Mouse (Mus musculus) lung, postnatal 10 days (tissue): ENCODE data around the gene Stambp.

Experiments used
- DNase-seq: peaks from one replicate; pipeline ENCODE4 v3.0.0; 2021

The Stambp gene

GRCm38 (mm10) chr6:83501524-83502310 is 70.8 kb downstream of the Stambp start:
- no peak for DNase-seq

GRCm38 (mm10) chr6:83500462-83500861 is 72.1 kb downstream of the Stambp start:
- DNase-seq = no peak

GRCm38 (mm10) chr6:83499078-83499477 is 73.5 kb downstream of the Stambp start:
- no peak for DNase-seq

- DNase-seq = peak; percentile 52
These were observed 75.5 kb downstream of the Stambp start for GRCm38 (mm10) chr6:83496753-83497710.

DNA sequence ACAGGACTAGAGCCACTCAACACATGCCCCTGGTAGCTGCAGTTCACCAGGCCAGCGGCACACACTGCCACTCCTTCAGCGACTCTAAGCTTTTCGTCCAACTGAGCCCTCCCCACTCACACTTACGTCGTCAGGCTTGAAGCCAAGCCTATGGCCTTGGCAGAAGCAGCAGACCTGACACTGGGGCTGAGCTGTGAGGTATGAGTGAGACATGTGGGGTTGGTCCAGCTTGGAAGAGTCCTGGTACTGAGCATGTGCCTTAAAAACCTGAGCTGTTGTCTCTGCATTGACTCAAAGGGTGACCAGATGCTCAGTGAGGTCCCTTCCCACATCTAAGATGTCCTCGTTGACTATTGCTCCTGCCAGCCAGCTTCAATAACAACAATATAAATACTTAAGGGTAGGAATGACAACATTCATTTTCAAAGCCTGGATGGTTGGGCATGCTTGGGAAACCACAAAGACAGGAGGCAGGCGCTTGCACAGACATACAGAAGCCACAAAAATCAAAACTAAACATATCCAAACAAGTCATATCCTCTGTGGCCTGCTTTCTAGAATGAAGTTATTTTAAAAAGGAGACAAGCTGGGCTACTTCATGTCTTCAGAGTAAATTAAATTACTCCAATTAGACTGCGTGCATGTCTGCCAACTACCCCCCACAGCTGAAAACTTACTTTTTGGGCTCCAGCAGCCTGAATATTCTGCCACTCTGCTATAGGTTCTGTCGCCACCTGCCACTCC is 76.3 kb downstream of the Stambp start:
- DNase-seq = peak; percentile 86
